Mouse (Mus musculus) CH12.LX (cell line): ENCODE results near the gene Map1lc3b. TPM values are rescaled to one million over a fixed set of nuclear protein-coding genes. Genes with fewer than 3 reads are reported as not detected.

Experiments
- DNase-seq: peaks from one replicate; pipeline ENCODE4 v3.0.0-alpha.2; 2013; ENCODE audit errors: extremely low read depth
- H3K27ac ChIP-seq: 2 replicates; pipeline ENCODE4 v1.5.1; 2012; ENCODE audit warnings: low read depth, mild to moderate bottlenecking, control low read depth, moderate library complexity; ENCODE audit not compliant: insufficient read depth
- H3K27me3 ChIP-seq: replicated peaks from 2 replicates; pipeline ENCODE3; 2012; ENCODE audit warnings: inconsistent platforms
- H3K36me3 ChIP-seq, 2 experiments: replicated peaks in 1 of 2; 2 replicates each; pipeline versions ENCODE3 to v1.6.1; 2012; ENCODE audit warnings: inconsistent platforms in 1 of 2, low read length in 1 of 2, mild to moderate bottlenecking in 1 of 2, mixed read lengths in 1 of 2, moderate library complexity in 1 of 2; ENCODE audit not compliant: control insufficient read depth in 1 of 2, insufficient read depth in 1 of 2
- H3K4me1 ChIP-seq, 2 experiments: 2 replicates each; pipeline ENCODE4 v1.6.1; 2012; ENCODE audit warnings: inconsistent platforms in 1 of 2, moderate library complexity in 1 of 2; ENCODE audit not compliant: insufficient read depth in 2 of 2, control insufficient read depth in 1 of 2
- H3K4me2 ChIP-seq: 2 replicates; pipeline ENCODE4 v1.6.1; 2012; ENCODE audit warnings: low read depth, mild to moderate bottlenecking, control low read depth; ENCODE audit not compliant: poor library complexity, insufficient read depth, severe bottlenecking
- H3K4me3 ChIP-seq, 3 experiments: fragments of 150-350 bp in 1 of 3; sonication (generic) in 1 of 3; replicated peaks in 1 of 3; 2 replicates each; pipeline versions ENCODE3 to v1.5.1; 2011 to 2012; ENCODE audit warnings: low read depth in 2 of 3, low read length in 2 of 3, mild to moderate bottlenecking in 2 of 3, moderate library complexity in 2 of 3, control low read depth in 1 of 3, improper control_type of control experiment in 1 of 3, inconsistent platforms in 1 of 3, mixed read lengths in 1 of 3; ENCODE audit not compliant: poor library complexity in 1 of 3
- H3K79me2 ChIP-seq: replicated peaks from 2 replicates; pipeline ENCODE4 v1.6.1; 2012; ENCODE audit warnings: mild to moderate bottlenecking, moderate library complexity; ENCODE audit not compliant: control insufficient read depth, poor library complexity, insufficient read depth, severe bottlenecking; ENCODE audit errors: extremely low read depth
- H3K9ac ChIP-seq: 2 replicates; pipeline ENCODE4 v1.6.1; 2012; ENCODE audit warnings: low read depth, mild to moderate bottlenecking, control low read depth, moderate library complexity; ENCODE audit not compliant: insufficient read depth
- H3K9me3 ChIP-seq: replicated peaks from 2 replicates; pipeline ENCODE3; 2012; ENCODE audit warnings: low read length, inconsistent platforms, mixed read lengths
- BHLHE40 ChIP-seq: IDR thresholded peaks from 2 replicates; pipeline ENCODE4 v1.6.1; 2011; ENCODE audit warnings: mild to moderate bottlenecking, low read depth, low read length, improper control_type of control experiment
- CHD1 ChIP-seq: IDR thresholded peaks from 2 replicates; pipeline ENCODE4 v1.6.1; 2012; ENCODE audit warnings: low read depth, low read length, improper control_type of control experiment, inconsistent platforms
- CHD2 ChIP-seq: IDR thresholded peaks from 2 replicates; pipeline ENCODE4 v1.6.1; 2011; ENCODE audit warnings: low read length, improper control_type of control experiment
- ELF1 ChIP-seq: IDR thresholded peaks from 2 replicates; pipeline ENCODE4 v1.6.1; 2014; ENCODE audit warnings: low read depth, mild to moderate bottlenecking, inconsistent platforms, low read length, improper control_type of control experiment
- EP300 ChIP-seq: IDR thresholded peaks from 2 replicates; pipeline ENCODE4 v1.6.1; 2011; ENCODE audit warnings: low read length, improper control_type of control experiment
- ETS1 ChIP-seq: conservative IDR thresholded peaks from 2 replicates; pipeline ENCODE4 v1.6.1; 2012; ENCODE audit warnings: low read depth, mild to moderate bottlenecking, inconsistent platforms, low read length, improper control_type of control experiment, moderate library complexity
- GABPA ChIP-seq: IDR thresholded peaks from 2 replicates; pipeline ENCODE4 v1.6.1; 2012; ENCODE audit warnings: low read depth, low read length, improper control_type of control experiment, inconsistent platforms; ENCODE audit not compliant: insufficient replicate concordance
- HCFC1 ChIP-seq: IDR thresholded peaks from 2 replicates; pipeline ENCODE4 v1.6.1; 2012; ENCODE audit warnings: low read depth, mild to moderate bottlenecking, inconsistent platforms, low read length, improper control_type of control experiment
- IRF4 ChIP-seq: IDR thresholded peaks from 2 replicates; pipeline ENCODE4 v1.6.1; 2014; ENCODE audit warnings: low read depth, mild to moderate bottlenecking, inconsistent platforms, low read length, improper control_type of control experiment
- JUN ChIP-seq: IDR thresholded peaks from 2 replicates; pipeline ENCODE4 v1.6.1; 2011; ENCODE audit warnings: low read depth, mild to moderate bottlenecking, low read length, improper control_type of control experiment, moderate library complexity; ENCODE audit not compliant: insufficient read depth
- JUND ChIP-seq: conservative IDR thresholded peaks from 2 replicates; pipeline ENCODE4 v1.6.1; 2011; ENCODE audit warnings: low read depth, low read length, improper control_type of control experiment
- KAT2A ChIP-seq: IDR thresholded peaks from 2 replicates; pipeline ENCODE4 v1.6.1; 2012; ENCODE audit warnings: low read length, improper control_type of control experiment, inconsistent platforms; ENCODE audit not compliant: insufficient replicate concordance
- MAZ ChIP-seq: IDR thresholded peaks from 2 replicates; pipeline ENCODE4 v1.6.1; 2012; ENCODE audit warnings: low read depth, mild to moderate bottlenecking, inconsistent platforms, low read length, improper control_type of control experiment, moderate library complexity
- MEF2A ChIP-seq: IDR thresholded peaks from 2 replicates; pipeline ENCODE4 v1.6.1; 2014; ENCODE audit warnings: low read depth, mild to moderate bottlenecking, inconsistent platforms, low read length, improper control_type of control experiment, borderline replicate concordance
- MXI1 ChIP-seq: IDR thresholded peaks from 2 replicates; pipeline ENCODE4 v1.6.1; 2011; ENCODE audit warnings: mild to moderate bottlenecking, low read depth, low read length, improper control_type of control experiment
- MYC ChIP-seq: IDR thresholded peaks from 2 replicates; pipeline ENCODE4 v1.6.1; 2011; ENCODE audit warnings: low read depth, mild to moderate bottlenecking, improper control_type of control experiment, low read length
- NELFE ChIP-seq: IDR thresholded peaks from 2 replicates; pipeline ENCODE4 v1.6.1; 2011; ENCODE audit warnings: low read depth, low read length, improper control_type of control experiment
- PAX5 ChIP-seq: IDR thresholded peaks from 2 replicates; pipeline ENCODE4 v1.6.1; 2012; ENCODE audit warnings: low read length, inconsistent platforms, mixed read lengths
- POLR2AphosphoS2 ChIP-seq: IDR thresholded peaks from 2 replicates; pipeline ENCODE4 v1.6.1; 2011; ENCODE audit warnings: low read depth, low read length, improper control_type of control experiment
- RCOR1 ChIP-seq: conservative IDR thresholded peaks from 2 replicates; pipeline ENCODE4 v1.6.1; 2012; ENCODE audit warnings: low read depth, mild to moderate bottlenecking, inconsistent platforms, low read length, improper control_type of control experiment
- SIN3A ChIP-seq: IDR thresholded peaks from 2 replicates; pipeline ENCODE4 v1.6.1; 2012; ENCODE audit warnings: low read length, improper control_type of control experiment, inconsistent platforms
- TBP ChIP-seq: conservative IDR thresholded peaks from 2 replicates; pipeline ENCODE4 v1.6.1; 2011; ENCODE audit warnings: low read depth, low read length, improper control_type of control experiment
- UBTF ChIP-seq: IDR thresholded peaks from 2 replicates; pipeline ENCODE4 v1.6.1; 2012; ENCODE audit warnings: low read depth, mild to moderate bottlenecking, inconsistent platforms, low read length, improper control_type of control experiment, moderate library complexity
- USF1 ChIP-seq: IDR thresholded peaks from 2 replicates; pipeline ENCODE4 v1.6.1; 2014; ENCODE audit warnings: low read depth, mild to moderate bottlenecking, inconsistent platforms, low read length, improper control_type of control experiment
- USF2 ChIP-seq: conservative IDR thresholded peaks from 2 replicates; pipeline ENCODE4 v1.6.1; 2011; ENCODE audit warnings: low read depth, low read length, improper control_type of control experiment
- ZKSCAN1 ChIP-seq: IDR thresholded peaks from 2 replicates; pipeline ENCODE4 v1.6.1; 2012; ENCODE audit warnings: low read depth, inconsistent platforms, low read length, improper control_type of control experiment, borderline replicate concordance
- ZMIZ1 ChIP-seq: IDR thresholded peaks from 2 replicates; pipeline ENCODE4 v1.6.1; 2012; ENCODE audit warnings: low read depth, mild to moderate bottlenecking, inconsistent platforms, low read length, improper control_type of control experiment
- ZNF384 ChIP-seq: IDR thresholded peaks from 2 replicates; pipeline ENCODE4 v1.6.1; 2012; ENCODE audit warnings: low read depth, low read length, improper control_type of control experiment, inconsistent platforms
- dilution Hi-C: fragments of 300-500 bp; cut with MboI; formaldehyde crosslinking; loops from 2 replicates; pipeline ENCODE4 v1.14.3; 2020; ENCODE audit warnings: low sequenced_read_pairs; ENCODE audit not compliant: extremely low pct_unique_long_range_greater_than_20kb, extremely low pct_ligation_motif_present
- in situ Hi-C: fragments of 300-500 bp; cut with MboI; formaldehyde crosslinking; loops from 3 replicates; pipeline ENCODE4 v1.14.3; 2019; ENCODE audit warnings: low sequenced_read_pairs, low pct_ligation_motif_present, low pct_unique_long_range_greater_than_20kb, mixed read lengths
- polyA plus RNA-seq: library from polyadenylated mRNA; unstranded; fragments of >175 nt; gene quantifications from 2 replicates; pipeline ENCODE4 v1.2.1, GENCODE M21; 2012; ENCODE audit warnings: low read depth; ENCODE audit not compliant: insufficient read length
- total RNA-seq, 2 experiments: library from RNA; depleted of rRNA; stranded (reverse); fragments of 300-350 nt in 1 of 2; fragments of >200 nt in 1 of 2; gene quantifications; 2 replicates each; pipeline ENCODE4 v1.2.3; 2012 to 2014

Map1lc3b gene
- total and polyA plus RNA-seq, 3 experiments, result 45.7 to 55.8 (median 48.9) TPM

DNA sequence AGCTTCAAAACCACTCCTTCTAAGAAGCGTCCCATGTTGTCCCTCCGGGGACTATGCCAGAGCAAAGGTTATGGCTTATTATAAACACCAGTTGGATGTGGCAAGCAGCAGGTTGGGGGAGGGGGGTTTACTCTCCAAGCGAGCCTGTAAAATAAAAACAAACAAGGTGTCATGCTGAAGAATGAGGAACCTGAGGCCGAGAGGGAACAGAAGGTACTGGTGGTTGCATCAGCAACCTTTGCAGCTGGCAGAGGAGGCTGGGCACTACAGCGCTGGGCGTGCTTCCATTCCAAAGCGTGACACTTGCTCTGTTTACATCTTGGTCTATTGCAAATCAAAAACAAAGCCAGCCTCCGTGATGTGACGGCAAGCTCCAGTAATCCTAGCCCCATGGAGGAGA is 9.7 kb upstream of the Map1lc3b start:
- DNase-seq, result peak; percentile 76
- Histone ChIP-seq H3K27ac (peak overlapping the region; percentile 54), H3K36me3 (peaks cover 0 to 5% of the 10 kb centered on the region in 2 experiments), H3K4me3 (no peak overlapping the region), H3K9me3 (no peaks in the 10 kb centered on the region), H3K27me3 (peaks cover 9% of the 10 kb centered on the region), H3K79me2 (peaks cover 22% of the 10 kb centered on the region), H3K9ac (peak overlapping the region; percentile 30; the same call in 1 of the 2 replicates), H3K4me1 (peaks cover 23 to 48% of the 10 kb centered on the region in 2 experiments), H3K4me2 (peak overlapping the region; percentile 58)
- TF ChIP-seq USF1 (no peak), NELFE (no peak), MEF2A (no peak; the same call in 1 of the 2 replicates), PAX5 (no peak), GABPA (no peak), ETS1 (peak; percentile 45), HCFC1 (peak; percentile 48), BHLHE40 (peak; percentile 54), TBP (no peak), ZNF384 (no peak), RCOR1 (0 out of 2 replicates have a peak, but pooled peaks have one; percentile 41), USF2 (no peak), ZMIZ1 (no peak), MXI1 (peak; percentile 56; the same call in 1 of the 2 replicates), MAZ (no peak), SIN3A (peak; percentile 49; the same call in 1 of the 2 replicates), CHD1 (peak; percentile 43; the same call in 1 of the 2 replicates), IRF4 (0 out of 2 replicates have a peak, but pooled peaks have one; percentile 29), ELF1 (no peak), UBTF (no peak), POLR2AphosphoS2 (no peak), MYC (peak; percentile 39; the same call in 1 of the 2 replicates), JUND (no peak), CHD2 (no peak), JUN (no peak), EP300 (peak; percentile 44; the same call in 1 of the 2 replicates), KAT2A (no peak), ZKSCAN1 (no peak)
- dilution Hi-C loops (no loop called here), in situ Hi-C loops (loop anchor here (10.0 to 25.0 kb wide), 2 partner anchors 364 to 857 kb away; partner anchors contain the start of genes Banp, Car5a, Cyba and Mvd)
